8 mouse cellular contexts compared by ENCODE assay signal in the genomic region with DNA sequence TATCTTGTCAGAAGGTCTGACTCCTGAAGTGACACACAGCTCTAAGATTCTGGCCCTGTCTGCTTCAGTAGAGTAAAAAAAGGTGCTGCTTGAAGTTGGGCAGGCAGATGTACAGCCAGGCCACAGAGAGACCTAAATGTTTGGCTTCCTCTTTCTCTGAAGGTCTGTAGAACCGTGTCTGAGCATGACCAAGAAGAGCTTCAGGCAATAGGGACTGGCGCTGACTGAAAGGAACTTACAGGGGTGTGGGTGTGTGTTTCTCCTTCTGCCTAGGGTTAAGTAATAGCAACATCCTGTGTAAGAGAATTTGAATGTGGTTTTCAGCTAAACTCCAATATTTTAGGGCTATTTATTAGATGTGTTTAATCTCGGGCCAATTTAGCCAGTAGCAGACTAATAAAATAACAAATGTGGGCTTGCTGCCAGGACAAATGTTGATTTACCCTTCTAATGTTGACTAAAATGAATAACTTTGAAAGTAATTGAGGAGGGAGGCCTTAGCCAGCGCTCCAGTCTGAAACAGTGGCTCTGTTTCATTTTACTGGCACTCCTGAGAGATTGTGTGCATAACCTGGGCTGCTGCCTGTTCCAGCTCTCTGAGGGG.
DNase-seq lines count a peak whose midpoint lies in the region; ATAC-seq and TF ChIP-seq lines count a peak whose summit lies in the region.

No protein-coding gene starts in this region.

- WGBS in embryonic facial prominence, embryonic 12.5 days: 36% methylated on average over 4 of the region's 4 CpGs
- 33% methylated on average over 4 of the region's 4 CpGs for WGBS in intestine, postnatal 0 days
- 85% methylated on average over 4 of the region's 4 CpGs for WGBS in forebrain, embryonic 11.5 days

- DNase-seq in thymus, postnatal 0 days (ENCODE audit: low spot score): peak; percentile 45
- no peak for DNase-seq in thymus, postnatal 4 days
- DNase-seq in lung, postnatal 10 days: peak; percentile 68
- DNase-seq in thymus, postnatal 25 days: peak; percentile 32
- DNase-seq in forebrain, embryonic 11.5 days (ENCODE audit: low spot score): no peak
- DNase-seq in cerebellum, adult 8-10 months: no peak

- H3K4me2 ChIP-seq in embryonic facial prominence, embryonic 12.5 days (replicated peaks): no peak overlapping the region
- no peak overlapping the region; the same call in 1 of the 2 replicates for H3K4me2 ChIP-seq in intestine, postnatal 0 days (replicated peaks; ENCODE audit: low read depth)
- no peak overlapping the region for H3K4me2 ChIP-seq in forebrain, embryonic 11.5 days (ENCODE audit: low read depth, low read length, severe bottlenecking)

- H3K9ac ChIP-seq in embryonic facial prominence, embryonic 12.5 days: no peak overlapping the region
- H3K9ac ChIP-seq in intestine, postnatal 0 days (ENCODE audit: low read depth, low read length): no peak overlapping the region
- no peak overlapping the region for H3K9ac ChIP-seq in forebrain, embryonic 11.5 days (ENCODE audit: low read length)

- H3K4me1 ChIP-seq in embryonic facial prominence, embryonic 12.5 days: peaks cover 18% of the 10 kb centered on the region
- H3K4me1 ChIP-seq in intestine, postnatal 0 days (replicated peaks; ENCODE audit: control insufficient read depth, insufficient read depth, low read length): peaks cover 16% of the 10 kb centered on the region
- H3K4me1 ChIP-seq in forebrain, embryonic 11.5 days (replicated peaks; ENCODE audit: control insufficient read depth, insufficient read depth, low read length): no peaks in the 10 kb centered on the region

- TF ChIP-seq CTCF in intestine, postnatal 0 days (IDR thresholded peaks at IDR 0.05; ENCODE audit: low read depth): no peak

- H3K36me3 ChIP-seq in embryonic facial prominence, embryonic 12.5 days: no peaks in the 10 kb centered on the region
- no peaks in the 10 kb centered on the region for H3K36me3 ChIP-seq in intestine, postnatal 0 days (ENCODE audit: control insufficient read depth, insufficient read depth)
- H3K36me3 ChIP-seq in forebrain, embryonic 11.5 days (ENCODE audit: control insufficient read depth, insufficient read depth, low read length): no peaks in the 10 kb centered on the region

- H3K27me3 ChIP-seq in embryonic facial prominence, embryonic 12.5 days: no peaks in the 10 kb centered on the region
- H3K27me3 ChIP-seq in intestine, postnatal 0 days (replicated peaks; ENCODE audit: control insufficient read depth, insufficient read depth, low read length): no peaks in the 10 kb centered on the region
- no peaks in the 10 kb centered on the region for H3K27me3 ChIP-seq in forebrain, embryonic 11.5 days (ENCODE audit: control insufficient read depth, insufficient read depth, low read length)

- 0 out of 2 replicates have a peak, but pooled peaks have one; percentile 56 for ATAC-seq in embryonic facial prominence, embryonic 12.5 days (ENCODE audit: insufficient number of reproducible peaks, insufficient read depth, low FRiP score, low TSS enrichment)
- ATAC-seq in intestine, postnatal 0 days: no peak
- ATAC-seq in forebrain, embryonic 11.5 days (replicated peaks; ENCODE audit: low FRiP score): no peak

- H3K9me3 ChIP-seq in embryonic facial prominence, embryonic 12.5 days: no peaks in the 10 kb centered on the region
- no peaks in the 10 kb centered on the region for H3K9me3 ChIP-seq in intestine, postnatal 0 days (ENCODE audit: control insufficient read depth)
- no peaks in the 10 kb centered on the region for H3K9me3 ChIP-seq in forebrain, embryonic 11.5 days (ENCODE audit: control insufficient read depth, low read length)

- peak overlapping the region; percentile 79 for H3K27ac ChIP-seq in embryonic facial prominence, embryonic 12.5 days
- peak overlapping the region; percentile 55 for H3K27ac ChIP-seq in intestine, postnatal 0 days (ENCODE audit: low read depth, low read length)
- H3K27ac ChIP-seq in forebrain, embryonic 11.5 days (ENCODE audit: low read depth, low read length): no peak overlapping the region

- H3K4me3 ChIP-seq in embryonic facial prominence, embryonic 12.5 days: no peak overlapping the region
- H3K4me3 ChIP-seq in intestine, postnatal 0 days (ENCODE audit: low read depth, low read length): no peak overlapping the region
- no peak overlapping the region for H3K4me3 ChIP-seq in forebrain, embryonic 11.5 days (ENCODE audit: low read depth, low read length)

Comparison
In these comparisons a context has a peak if more than half of its experiments do, and no peak if none do; other contexts are left out.
1. DNase-seq: peak in thymus, postnatal 0 days (single experiment), lung, postnatal 10 days (single experiment) and thymus, postnatal 25 days (single experiment); none in thymus, postnatal 4 days (single experiment), forebrain, embryonic 11.5 days (single experiment) and cerebellum, adult 8-10 months (single experiment).